Mouse (Mus musculus) urinary bladder, postnatal 36 days (tissue): Measurements from ENCODE around the gene Gm8281.
"Not testable (repeated sequence)": the region's sequence is repeated elsewhere in the genome, so short reads cannot be mapped to it uniquely, and the experiment has no call there.

Source experiments
- DNase-seq, 2 experiments: peaks; one replicate each; pipeline ENCODE4 v3.0.0; 2022; ENCODE audit warnings: low spot score in 2 of 2, mixed read lengths in 1 of 2

Gm8281 gene

GRCm38 (mm10) chr14:5070611-5071490, at the start of gene Gm8281:
Gene Gm8281, plus strand, starts transcription at chr14:5071040.
- not testable (repeated sequence) for DNase-seq

DNA sequence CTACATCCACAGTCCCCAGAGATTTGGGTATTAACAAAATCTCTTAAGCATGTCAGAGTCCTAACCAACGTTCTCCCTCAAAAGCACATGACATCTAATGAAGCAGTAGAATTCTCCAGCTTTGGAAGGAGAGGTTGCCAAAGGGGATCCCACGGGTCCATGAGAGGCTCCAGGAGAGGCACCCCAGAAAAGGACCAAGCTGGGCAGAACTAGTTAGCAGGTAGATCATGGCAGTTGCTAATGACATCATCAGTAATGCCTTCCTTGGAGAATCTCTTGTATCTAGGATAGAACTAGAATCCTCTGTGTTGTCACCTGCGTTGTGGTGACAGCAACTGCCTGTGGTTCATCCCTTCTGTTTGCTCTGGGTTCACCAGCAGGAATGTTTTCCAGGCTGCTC, 20.5 kb upstream of the Gm8281 start, which contains the start of gene 4930555G01Rik:
Gene 4930555G01Rik (plus strand): TSS at position 301 of the 400 bp plus-strand sequence.
- DNase-seq = not testable (repeated sequence)

DNA sequence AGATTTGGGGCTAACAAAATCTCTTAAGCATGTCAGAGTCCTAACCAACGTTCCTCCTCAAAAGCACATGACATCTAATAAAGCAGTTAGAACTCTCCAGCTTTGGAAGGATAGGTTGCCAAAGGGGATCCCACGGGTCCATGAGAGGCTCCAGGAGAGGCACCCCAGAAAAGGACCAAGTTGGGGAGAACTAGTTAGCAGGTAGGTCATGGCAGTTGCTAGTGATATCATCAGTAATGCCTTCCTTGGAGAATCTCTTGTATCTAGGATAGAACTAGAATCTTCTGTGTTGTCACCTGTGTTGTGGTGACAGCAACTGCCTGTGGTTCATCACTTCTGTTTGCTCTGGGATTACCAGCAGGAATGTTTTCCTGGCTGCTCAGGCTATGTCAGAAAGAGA, 60.4 kb downstream of the Gm8281 start, which contains the start of gene Gm8279:
Gene Gm8279 (plus strand): TSS at position 301 of the 400 bp plus-strand sequence.
- not testable (repeated sequence) for DNase-seq
